Mouse (Mus musculus) layer of hippocampus, adult 8-10 months (tissue): ENCODE data around the gene Efna5. TPM values are rescaled to one million over a fixed set of nuclear protein-coding genes. Genes with fewer than 3 reads are reported as not detected.

Source experiments
- DNase-seq, 2 experiments: peaks; one replicate each; pipeline ENCODE4 v3.0.0; 2022; ENCODE audit warnings: low spot score in 2 of 2
- total RNA-seq, 4 experiments: library from RNA; stranded (reverse); gene quantifications; 2 replicates each; pipeline ENCODE4 v1.2.4; 2022

The Efna5 gene
- total RNA-seq, 4 experiments from 2014 or later = 6.6 to 13.5 (median 11.4) TPM

DNA sequence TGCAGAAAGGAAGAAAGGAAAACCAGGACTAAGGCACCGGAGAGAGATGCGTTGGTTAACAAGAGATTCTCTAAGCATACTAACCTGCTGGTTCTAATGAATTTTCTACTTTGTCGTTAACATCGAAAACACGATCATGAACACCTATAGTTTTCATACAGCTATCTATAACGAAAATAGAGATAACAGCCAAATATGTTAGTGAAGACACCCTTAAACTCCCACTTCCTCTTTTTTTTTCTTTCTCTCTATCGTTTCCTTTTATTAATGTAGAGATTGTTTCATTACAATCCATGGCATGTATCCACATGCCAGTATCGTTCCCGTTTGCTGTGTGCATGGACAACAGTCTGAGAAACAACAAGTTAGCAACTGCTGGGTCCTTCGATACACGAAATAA, 267.9 kb downstream of the Efna5 start:
- no peak for DNase-seq

DNA sequence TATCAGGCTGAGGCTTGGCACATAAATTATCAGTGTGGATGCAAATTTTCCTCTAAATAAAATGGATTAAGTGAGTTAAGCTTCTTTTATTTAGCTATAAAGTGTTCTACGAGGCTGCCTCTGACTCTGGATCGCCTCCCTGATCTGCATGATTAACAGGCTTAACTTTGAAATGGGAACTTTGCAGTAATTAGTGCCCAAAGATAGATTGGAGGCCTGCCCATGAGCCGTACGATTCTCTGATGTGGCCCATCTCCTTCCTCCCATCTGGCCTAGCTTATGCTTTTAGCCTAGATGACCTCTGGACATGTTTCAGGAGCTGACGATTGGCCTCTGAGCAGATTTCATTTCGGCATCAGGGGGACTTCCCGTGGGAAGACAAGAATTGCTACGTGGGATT, 273.0 kb downstream of the Efna5 start:
- no peak for DNase-seq

DNA sequence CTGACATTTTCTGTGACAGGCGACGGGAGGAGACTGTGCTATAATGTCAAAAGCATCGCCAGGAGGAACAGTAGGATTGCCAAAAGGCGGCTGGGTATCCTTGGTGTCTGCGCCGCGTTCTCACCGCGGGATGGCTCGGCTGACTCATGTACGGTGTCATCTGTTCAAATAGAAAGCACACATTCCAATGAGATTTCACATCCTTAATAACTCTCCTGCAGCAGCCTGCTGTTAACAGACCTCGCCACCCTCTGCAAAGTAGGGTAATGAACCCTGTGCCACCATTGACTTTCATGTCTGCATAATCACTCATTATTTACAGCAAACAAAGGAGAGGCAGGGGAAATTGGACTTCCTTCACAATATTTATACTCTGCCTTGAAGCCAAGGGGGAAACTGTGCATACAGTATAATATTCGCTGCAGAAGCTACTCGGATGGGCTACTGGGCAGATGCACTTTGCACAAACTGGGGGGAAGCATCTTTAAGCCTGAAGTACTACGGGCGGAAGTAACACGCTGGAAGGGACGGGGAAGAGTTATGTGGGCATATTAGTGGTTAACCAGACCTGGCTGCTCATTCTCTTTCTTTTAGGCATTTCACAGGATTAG, 273.7 kb downstream of the Efna5 start:
- peak; percentile 18 to 53 for DNase-seq

DNA sequence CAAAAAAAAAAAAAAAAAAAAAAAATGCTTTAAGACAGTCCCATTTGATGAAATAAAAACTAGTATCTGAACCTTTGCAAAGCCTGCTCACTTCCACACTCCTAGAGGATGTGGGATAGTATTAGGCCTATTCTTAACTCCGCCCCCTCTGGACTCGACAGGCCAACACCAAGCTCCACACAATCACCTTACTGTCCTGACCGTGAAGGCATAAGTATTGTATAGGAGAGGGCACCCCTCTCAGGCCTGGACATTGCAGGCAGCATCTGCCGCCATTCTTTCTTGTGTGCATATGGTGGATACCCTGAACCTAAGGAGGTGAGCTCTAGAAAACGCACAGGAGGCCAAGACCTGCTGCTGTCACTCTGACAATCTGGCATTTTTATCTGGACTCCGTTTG, 274.4 kb downstream of the Efna5 start:
- no peak for DNase-seq

DNA sequence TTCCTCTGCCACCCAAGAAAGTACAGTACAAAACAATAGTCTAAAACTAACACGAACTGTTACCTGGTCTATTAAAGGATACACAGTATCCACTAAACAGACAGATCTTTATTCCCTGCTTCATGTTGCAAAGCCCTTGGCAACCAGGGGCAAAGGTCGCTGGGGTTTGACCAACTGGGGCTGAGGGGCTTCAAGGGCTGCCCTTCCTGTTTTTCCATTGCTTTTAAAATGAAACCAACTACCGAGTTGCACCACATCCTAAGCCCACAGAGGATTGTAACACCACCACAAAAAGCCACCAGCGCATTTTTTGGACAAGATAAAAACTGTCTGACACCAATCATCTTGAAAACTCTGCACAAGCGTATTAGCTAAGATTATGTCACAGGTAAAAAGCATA, 276.8 kb downstream of the Efna5 start:
- no peak for DNase-seq

DNA sequence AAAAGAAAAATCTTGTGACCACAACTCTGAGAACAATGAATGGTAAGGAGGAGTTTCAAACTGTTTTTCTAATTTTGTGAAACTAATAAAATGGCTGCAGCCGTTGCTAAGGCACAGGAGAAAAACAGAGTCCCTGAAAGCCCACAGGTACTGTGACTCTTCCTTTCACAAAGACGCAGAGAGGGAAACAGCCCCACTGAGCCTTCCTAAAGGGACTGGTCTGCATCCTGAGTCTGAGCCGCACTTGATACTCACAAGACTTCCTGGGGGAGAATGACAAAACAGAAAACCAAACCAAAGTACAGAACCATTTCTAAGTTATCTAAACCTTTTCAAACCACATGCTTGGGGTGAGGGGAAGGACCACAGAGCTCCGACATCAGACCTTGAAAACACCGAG, 277.5 kb downstream of the Efna5 start:
- no peak for DNase-seq

DNA sequence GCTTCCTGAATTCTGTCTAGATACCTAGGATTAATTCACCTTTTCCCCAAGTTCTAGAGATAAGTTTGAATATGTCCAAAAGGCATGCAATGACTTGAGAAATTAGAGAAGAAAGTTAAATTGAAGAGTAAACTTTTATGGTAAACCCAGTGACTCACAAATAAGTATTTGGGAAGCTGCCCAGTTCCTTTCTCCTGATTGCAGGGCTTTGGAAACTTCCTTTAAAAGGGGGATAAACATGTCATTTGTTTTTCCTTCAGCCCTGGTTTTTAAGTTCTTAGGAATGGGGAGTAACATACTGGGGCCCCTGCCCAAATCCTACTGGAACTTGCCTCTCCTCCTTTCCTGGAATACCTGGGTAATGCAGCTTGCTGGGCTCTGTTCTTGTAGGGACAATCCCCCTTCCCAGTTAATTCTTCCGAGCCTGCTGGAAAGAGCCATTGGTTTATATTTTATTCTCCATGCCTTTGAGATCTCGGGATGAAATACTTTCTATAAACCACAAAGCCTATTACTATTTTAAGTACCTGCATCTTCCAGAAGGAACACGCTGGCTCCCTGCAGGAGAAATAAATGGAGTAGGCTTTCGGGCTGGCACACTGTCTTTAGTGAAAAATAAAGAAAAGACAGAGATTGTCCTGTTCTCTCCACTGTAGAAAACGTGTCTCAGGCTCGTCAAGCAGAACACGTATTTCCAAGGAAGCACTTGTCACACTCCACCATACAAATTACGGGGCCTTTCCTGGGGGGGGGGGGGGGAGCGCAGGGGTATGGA, 282.2 kb downstream of the Efna5 start:
- no peak for DNase-seq

DNA sequence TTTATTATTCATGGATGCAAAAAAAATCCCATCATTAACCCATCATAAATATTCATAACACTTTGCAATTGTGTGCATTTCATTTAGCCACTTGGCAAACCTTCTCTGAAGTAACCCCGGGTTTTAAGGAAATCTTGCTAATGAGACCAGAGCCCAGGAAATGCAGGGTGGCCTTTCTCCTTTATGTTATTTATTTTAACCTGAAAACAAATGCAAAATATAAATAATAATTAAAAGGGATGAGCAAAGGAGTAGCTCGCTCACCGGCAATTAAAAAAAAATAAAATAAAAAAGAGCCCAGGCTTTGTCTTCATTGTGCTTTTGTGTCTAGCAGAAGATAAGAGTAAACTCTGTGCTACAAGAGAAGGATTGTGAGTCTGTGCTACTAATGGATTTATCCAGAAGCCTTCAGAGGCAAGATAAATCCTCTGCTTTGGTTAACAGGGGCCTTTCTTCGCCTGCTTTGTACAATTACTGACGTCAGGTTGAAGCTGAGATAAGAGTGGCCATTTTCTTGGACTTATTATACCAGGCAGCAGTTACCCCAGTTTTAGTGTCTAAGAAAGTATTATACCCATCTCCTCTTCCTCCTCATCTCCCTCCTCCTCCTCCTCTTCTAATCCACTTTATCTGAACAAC, 288.6 kb downstream of the Efna5 start:
- DNase-seq = no peak

DNA sequence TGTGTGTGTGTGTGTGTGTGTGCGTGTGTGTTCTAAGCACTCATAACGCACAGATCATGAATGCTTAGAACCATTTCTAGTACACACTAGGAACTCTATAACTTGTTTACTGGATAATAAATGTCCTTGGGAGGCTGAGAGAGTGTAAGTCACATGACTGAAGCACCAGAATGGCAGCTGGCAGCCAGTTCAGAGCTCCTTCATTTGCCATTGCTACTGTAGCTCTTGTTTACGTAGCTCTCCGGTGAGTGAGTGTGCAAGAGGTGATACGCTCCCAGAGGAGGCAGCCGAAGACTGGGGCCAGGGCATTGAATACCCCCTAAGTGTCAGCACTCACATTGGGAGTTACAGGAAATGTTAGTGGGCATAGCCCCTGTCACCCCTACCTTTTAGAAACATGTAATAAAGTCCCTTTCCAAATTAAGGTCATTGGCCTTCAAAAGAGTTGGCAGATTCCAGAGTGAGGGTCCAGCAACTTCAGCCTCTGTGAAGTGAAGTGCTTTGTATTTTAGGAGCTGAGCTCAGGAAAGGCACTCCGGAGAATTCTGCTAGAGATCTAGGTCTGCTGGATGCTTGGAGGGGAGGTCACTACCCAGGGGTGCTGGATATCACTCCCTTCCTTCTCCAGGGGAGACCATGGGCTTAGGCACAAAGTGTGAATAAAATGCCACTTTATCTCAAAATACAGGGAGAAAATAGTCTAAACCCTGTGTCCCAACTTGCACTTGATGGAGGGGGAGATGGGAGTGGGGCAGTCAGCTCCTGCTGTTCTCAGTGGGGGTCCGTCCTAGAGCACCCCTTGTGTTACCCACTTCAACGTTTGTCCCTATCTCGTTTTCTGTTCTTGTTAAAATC, 289.3 kb downstream of the Efna5 start:
- DNase-seq = no peak

DNA sequence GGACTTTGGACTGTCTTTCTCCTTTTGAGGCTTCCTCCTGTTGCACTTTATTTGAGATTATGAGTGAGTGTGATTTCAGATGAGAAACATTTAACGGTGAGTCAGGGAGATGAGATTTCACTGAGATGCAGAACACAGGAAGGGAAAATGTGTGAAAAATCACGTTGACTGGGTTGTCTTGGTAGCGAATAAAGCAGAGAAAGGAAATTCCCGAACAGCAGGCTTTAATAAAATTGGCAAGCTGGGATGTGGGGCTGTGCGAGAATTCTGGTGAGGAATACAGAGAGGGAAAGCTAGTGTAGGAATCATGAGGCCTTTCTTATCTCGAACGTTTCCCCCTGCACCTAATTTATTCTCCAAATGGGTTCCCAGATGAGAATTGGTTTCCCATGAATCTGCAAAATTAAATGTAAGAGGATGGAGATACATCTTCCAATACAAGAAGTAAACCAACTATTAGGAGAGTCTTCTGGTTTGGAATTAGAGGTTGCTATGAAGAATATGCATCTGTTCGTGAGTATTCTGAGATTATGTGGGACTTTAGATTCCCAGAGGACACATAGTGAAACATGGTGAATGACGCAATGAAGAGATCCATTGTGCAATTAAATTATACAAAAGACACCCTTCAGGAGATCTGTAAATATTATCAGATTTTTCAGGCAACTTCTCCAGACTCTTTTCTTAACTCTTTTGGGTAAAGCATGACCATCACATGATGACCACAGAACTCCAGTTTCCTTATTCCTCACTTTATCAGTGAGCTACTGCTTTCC, 290.2 kb downstream of the Efna5 start:
- DNase-seq = peak; percentile 26 to 37

DNA sequence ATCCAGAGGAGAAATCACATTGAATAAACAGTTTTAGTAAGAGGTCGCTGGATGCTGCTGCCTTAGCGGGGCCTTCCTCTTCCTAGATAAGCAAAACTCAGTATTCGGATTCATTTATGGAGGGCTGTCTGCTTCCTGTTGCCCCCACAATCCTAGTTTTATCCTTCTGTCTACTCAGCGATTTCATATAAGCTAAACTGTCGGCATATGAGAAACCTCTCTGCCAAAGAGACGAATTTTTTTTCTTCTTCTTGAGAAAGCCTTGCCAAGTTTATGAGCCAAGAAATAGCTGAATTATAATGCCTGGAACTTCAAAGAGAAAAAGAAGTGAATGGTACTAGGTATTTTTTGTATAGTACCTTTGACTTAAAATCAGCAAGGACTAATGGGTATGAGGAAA, 301.0 kb downstream of the Efna5 start:
- DNase-seq = no peak

DNA sequence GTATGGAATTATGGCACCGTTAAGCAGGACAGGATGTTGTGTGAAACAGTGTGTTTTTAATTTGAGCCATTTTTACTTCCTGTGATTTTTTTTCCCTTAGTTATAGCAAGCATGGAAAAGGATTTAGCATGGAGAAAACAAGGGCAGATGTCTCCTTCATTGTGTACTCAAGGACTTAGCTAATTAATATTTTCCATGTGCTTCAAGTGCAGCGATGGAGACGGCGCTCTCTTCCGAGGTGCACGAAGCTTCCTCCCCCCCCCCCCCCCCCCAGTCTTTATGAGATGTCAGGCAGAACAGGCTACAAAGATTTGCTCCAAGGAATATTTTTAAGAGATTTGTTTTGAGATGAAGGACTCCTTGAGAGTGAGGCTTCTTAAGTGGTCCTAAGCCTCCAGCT, 301.5 kb downstream of the Efna5 start:
- DNase-seq = no peak

DNA sequence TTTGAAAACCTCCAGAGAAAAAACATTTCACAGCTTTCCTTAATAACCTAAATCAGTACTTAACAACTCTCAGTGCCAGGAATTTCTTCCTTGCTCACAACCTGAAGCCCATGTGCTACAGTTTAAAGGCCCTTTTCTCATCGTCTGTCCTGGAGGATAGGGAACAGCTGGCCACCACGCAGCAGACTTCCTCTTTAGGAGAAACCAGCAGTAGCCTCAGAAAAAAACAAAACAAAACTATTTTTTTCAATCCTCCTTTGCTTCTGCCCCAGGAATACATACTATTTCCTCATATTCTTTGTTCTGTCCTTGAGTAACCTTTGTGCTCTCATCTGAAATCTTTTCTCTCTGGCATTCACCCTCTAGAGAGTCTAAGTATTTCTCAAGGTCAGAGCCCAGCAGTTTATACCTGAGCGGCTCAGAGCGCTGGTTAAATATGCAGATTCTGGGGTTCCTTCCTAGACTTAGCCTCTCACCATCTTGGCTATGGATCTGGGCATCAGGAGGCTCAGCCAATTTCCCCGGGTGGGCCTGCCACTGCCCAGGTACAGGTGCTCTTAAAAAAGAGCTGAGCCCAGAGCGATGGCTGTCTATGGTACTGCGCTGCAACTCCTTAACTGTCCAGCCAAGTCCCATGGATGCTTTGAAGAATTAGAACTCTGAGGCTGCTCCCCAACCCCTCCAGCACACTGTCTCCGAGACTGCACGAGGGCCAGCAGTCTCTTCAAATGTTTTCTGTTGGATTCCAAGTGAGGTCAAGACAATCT, 306.4 kb downstream of the Efna5 start:
- DNase-seq = no peak

DNA sequence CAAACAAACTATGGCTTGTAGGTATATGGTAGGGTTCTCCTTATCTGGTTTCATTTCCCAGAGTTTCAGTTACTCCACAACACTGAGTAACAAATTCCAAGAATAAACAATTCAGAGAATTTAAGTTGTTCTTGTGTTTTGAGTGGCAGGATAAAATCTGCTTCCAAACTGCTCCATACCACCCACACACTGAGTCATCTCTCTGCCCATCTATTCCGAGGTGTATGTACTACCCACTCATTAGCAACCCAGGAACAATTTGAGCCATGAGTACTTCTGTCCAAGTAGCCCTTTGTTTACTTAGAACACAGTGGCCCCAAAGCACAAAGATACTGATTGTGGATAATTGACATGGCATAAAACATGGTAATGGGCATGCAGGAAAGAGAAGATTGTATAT, 311.0 kb downstream of the Efna5 start:
- no peak for DNase-seq

DNA sequence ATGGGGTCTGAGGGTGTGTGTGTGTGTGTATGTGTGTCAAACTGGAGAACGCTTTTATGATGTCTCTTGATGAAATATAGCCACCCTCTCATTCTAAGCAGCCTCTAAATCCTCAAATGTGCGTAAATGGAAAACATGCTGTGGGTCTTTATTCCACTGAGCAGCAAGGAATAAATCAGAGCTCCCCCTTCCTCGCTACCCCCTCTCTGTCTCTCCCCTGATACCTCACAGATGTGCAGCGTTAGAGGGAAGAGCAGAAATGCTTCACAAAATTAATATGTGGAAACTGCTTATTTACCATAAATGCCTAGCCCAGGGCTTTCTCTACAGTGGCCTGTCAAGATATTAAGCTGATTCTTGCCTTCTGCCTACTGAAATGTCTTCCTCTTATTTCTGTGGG, 313.1 kb downstream of the Efna5 start:
- no peak for DNase-seq

DNA sequence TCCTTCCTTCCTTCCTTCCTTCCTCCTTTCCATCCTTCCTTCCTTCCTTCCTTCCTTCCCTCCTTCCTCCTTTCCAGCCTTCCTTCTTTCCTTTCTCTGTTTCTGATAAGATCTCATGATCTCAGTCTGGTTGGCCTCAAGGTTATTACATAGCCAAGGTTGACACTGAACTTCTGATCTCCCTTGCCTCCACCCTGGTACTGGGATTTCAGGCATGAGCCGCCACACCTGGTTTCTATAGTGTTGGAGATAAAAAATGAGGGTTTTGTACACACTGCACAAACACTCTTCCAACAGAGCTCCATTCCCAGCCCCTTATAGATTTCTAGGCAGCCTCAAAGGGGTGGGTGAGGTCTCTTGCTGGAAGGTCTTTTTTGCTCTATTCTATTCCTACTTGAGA, 315.5 kb downstream of the Efna5 start:
- DNase-seq = no peak

DNA sequence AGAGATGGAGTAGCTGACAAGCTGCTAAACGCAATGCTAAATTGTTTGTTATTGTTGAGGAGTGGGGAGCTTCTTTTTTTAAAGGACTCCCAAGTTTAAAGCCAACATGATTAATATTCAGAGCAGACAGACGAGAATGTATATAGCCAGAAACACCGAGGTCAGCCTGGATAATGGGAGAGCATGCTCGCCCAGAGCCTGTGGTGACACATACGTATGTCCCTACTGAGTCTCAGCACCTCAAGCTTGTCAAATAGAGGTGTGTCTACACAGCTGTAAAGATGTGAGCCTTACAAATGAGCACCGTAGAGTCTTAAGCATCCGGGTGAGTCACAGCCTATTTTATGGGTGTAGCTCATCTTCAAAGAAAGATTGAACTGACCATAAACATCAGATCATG, 318.7 kb downstream of the Efna5 start:
- no peak for DNase-seq

DNA sequence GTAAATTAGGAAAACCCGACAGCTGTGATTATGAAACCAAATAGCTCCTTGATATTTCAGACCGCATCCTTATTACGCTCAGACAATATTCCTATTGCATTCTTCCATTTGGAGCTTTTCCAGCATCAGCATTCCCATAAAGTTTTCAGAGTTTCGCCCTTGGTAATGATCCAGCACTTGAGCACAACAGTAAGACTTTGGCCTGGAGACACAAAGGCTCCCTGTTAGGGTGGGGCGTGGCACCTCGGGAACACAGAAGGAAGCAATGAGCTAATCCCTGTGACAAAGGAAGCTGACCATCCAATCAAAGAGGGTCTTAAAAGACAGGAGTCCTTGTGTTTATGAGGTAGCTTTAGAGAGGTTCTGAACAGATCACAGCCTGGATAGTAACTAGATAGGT, 323.9 kb downstream of the Efna5 start:
- DNase-seq = no peak
